Mouse (Mus musculus): Measurements from ENCODE around the gene Uggt1.
A peak's percentile ranks its signal among the peaks of the same experiment; 100 is the strongest.

Gene Uggt1

DNA sequence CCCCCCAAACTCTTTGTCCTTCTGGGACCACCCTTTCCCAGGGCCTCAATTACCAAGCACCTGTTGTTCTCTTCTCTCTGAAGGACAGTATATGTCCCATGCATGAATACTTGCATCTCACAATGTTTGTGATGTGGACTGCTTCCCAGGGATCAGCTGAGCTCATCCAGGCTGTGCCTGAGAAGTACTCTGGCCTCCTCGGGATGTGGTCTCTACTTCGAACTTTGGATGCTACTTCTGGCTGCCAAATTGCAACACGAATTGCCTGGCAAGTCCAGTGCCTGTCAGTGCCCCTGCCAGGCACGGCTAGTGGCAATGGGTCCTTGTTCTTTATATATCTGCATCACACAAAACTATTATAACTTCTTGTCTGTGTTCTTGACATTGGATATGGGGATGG, 134.5 kb downstream of the Uggt1 start:
- peak; percentile 37 to 48 for DNase-seq

DNA sequence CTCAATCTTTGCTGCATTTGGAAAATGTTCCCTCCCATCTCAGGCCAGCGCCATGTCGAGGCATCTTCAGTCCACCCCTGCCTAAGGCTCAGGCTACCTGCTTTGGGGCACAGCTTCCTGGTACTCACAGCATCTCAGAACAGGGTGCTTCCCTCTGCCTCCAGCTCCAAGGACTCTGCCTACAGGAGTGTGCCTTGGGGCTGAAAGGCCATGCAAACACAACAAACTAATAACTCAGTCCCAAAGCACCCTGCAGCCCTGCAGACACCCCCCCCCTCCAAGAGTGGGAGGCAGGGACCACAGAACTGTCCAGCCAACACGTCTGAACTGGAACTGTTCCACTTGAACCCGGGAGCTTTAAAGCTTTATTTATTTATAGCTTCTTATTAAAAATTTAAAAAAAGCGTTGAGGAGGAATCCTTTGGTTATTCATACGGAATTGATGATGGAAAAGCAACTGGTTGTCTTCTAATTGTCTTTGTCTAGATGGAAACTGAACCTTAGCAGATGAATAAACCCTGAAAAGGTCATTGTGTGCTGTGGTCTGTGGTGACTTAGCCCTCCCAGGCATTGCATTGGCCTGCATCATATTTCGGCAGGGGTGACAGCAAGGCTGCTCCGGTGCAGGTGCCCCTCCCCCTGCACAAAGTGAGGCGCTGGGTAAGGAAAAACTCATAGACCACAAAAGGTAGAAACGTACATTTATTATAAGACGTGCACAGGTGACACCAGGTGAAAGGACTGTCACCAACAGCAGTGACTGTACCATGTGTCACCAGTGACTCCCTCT, 138.4 kb downstream of the Uggt1 start:
- no peak for DNase-seq

GRCm38 (mm10) chr1:36100371-36100770, 144.1 kb downstream of the Uggt1 start:
- DNase-seq: no peak

DNA sequence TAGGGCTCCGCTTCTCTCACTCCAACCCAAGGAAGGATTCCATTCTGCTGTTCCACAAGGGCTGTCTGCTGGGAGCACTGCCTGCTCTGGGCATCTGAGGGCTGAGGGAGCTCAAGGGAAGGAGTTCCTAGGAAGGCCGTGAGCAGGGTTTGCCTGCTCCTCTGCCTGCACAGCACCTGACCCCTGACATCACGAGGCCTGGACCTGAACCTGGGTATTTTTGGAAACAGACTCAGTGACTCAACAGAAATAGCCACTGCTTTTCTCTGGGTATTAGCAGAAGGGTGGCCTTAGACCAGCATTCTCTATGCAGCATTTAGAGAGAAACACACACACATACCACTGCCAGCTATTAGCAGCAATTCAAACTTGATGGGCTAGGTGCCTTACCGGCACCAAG, 146.1 kb downstream of the Uggt1 start:
- no peak for DNase-seq

GRCm38 (mm10) chr1:36095423-36096272, 148.9 kb downstream of the Uggt1 start:
- peak; percentile 39 to 59 for DNase-seq

DNA sequence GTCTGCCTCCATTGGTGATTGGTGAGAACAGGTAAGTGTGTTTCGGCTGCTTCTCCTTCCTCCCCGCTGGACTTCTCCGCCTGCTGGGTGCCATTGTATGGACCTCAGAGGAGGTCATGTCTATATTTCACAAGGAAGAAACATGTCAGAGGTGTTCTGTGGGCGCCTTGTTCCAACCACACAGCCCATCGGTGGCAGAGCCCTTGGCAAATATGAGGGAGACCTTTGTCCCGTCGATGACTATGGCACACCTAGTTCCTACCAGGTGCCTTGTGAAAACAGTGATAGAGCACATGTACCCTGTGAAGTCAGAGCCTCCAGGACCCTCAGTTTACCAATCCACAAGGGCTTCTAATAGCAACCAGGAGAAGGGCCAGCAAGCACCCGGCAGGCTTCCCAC, 150.8 kb downstream of the Uggt1 start:
- no peak for DNase-seq

DNA sequence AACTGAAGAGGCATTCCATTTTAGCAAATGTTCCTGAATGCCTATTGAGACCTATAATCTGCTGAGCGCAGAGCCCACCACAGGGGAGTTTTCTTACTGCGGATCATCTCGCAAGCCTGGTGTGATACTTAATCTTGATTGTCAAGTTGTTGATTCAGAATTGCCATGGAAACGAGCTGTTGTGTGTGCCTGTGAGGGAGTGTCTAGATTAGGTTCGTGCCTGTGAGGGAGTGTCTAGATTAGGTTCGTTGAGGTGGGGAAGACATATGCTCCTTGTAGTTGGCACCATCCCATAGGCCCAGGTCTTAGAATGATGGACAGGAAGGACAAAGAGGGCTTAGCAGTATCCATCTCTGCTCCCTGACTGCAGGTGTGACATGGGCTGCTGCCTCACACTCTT, 153.3 kb downstream of the Uggt1 start:
- DNase-seq: no peak

GRCm38 (mm10) chr1:36090722-36091110, 153.8 kb downstream of the Uggt1 start:
- DNase-seq: no peak
